Mouse (Mus musculus): ENCODE data around the gene Tmem192.
"Not testable (repeated sequence)": the region's sequence is repeated elsewhere in the genome, so short reads cannot be mapped to it uniquely, and the experiment has no call there.

Gene Tmem192

DNA sequence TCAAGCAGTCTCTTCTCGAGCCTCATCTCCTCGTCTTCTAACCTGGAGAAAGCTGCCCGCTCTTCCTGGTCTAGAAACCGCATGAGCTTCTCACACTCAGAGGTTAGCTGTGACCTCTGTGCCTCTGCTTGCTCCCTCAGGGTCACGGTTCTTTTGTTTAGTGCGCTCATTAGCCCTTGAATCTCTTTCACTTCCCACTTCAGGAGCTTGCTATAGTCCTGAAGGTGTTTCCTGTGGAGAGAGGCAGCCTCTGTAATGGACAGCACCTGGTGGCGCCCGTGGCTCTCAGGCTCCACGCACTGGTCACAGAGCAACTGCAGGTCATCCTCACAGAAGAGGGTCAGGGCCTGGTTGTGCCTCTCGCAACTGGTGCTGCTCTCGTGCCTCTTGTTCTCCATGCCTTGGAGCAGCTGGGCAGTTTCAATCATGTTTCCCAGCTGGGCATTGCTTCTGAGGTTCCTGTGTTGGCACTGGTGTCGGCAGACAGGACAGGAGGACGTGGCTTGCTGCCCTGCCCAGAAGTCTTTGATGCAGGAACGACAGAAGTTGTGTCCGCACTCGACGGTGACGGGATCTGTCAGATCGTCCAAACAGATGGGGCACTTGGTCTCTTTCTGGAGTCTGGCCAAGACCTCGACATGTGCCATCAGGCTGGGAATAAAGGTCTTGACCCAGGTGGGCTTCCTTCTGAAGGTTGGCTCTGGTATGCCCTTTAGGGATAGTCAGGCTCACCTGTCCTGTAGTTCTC is 36.3 kb downstream of the Tmem192 start:
- DNase-seq, result no peak

DNA sequence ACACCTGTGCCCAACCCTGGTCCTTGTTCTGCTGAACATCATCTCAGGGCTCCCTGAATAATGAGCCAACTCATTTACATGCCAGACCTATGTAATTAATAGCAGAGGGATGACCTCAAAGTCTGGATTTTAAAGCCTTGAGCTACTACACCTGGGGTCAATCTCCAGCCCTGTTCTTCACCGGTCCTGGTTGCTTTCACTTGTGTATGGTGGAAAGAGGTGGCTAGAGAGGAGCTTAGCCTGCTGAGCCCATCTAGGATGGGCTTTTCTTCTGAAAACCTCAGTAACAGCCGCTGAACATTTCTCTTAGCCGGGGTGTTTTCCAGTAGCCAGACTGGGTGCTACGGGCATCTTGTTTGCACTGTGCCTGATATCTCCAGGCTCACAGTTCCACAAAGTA is 40.7 kb downstream of the Tmem192 start, which contains the start of gene Trim75:
Trim75 (minus strand) TSS at position 101 of the 400 bp plus-strand sequence.
- DNase-seq, result no peak

DNA sequence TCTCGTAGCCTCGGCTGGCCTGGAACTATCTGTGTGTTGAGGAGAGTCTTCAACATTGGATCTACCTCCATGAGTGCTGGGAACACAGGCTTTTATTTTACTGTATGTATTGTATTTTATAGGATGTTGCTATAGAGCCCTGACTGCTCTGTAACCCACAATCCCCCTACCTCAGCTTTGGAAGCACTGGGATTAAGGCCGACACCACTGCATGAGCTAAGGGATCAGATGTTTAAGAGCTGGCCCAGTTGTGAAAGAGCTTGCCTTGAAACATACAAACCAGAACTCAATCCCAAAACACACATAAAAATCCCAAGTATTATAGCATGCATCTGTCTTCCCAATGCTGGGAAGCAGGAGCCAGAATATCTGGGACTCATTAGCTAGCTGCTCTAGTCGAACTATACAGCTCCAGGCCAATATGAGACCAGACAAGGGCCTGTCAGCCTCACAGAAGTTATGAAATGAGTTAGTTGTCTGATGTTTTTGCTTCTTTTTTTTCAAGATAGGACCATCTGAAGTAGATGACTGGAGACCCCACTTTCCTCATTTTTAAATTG is 51.9 kb downstream of the Tmem192 start:
- DNase-seq, result no peak

DNA sequence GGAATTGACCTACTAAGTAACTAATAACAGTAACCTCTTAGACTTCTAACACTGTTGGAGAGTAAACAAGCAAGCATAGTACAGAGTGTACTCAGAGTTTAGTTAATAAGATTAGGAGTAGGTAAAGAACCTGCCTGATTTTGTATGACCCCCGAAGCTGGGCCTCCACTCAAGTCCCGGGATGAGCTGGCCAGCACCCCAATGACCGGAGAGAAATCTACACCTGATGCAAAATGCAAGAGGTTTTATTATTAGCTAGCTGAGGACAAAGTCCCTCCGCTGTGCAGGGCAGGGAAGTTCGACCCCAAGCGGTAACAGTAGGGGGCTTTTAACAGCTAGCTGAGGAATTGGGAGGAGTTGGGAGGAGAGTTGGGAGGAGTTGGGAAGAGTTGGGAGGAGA is 60.6 kb downstream of the Tmem192 start:
- not testable (repeated sequence) for DNase-seq

GRCm38 (mm10) chr8:65018423-65018822 is 71.4 kb downstream of the Tmem192 start, which contains the start of the genes Trim61 and Trim60:
Trim61 (minus strand) TSS chr8:65018523.
Trim60 (minus strand) TSS chr8:65018584.
- DNase-seq, result no peak
